Mouse (Mus musculus): ENCODE data around the gene Gm20388. TPM values are rescaled to one million over a fixed set of nuclear protein-coding genes. Genes with fewer than 3 reads are reported as not detected.

The Gm20388 gene
- polyA plus RNA-seq, 1 experiment from 2014 or later: 5.3 TPM

DNA sequence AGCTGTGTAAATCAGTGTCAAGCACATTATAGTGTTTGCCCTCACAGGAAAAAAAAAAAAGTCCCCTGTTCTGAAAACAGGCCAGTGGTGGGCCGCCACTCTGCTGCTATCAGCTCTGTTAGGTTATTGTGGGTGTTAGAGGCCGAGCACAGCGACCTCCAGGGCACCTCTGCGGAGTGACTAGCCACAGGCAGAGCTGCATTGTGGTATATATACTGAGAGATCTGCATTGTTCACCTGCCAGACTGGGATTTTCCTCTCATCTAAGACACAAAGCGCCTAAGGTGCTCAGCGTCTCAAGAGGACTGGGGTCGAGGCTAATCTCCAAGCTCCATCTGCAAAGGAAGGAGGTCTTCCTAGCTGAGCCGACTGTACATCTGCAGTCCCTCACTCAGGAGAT lies 252.7 kb downstream of the Gm20388 start:
- Histone ChIP-seq H3K4me3 (ENCODE audit: low read depth, low read length) (no peak overlapping the region), H3K4me2 (no peak overlapping the region), H3K9ac (ENCODE audit: low read depth, low read length) (no peak overlapping the region), H3K27ac (ENCODE audit: low read depth, low read length) (no peak overlapping the region), H3K36me3 (ENCODE audit: control insufficient read depth, insufficient read depth, low read length) (no peaks in the 10 kb centered on the region), H3K9me3 (ENCODE audit: control insufficient read depth, low read length) (no peaks in the 10 kb centered on the region), H3K27me3 (replicated peaks; ENCODE audit: control insufficient read depth, insufficient read depth, low read length) (peaks cover 12% of the 10 kb centered on the region; the same call in 1 of the 2 replicates), H3K4me1 (replicated peaks; ENCODE audit: control insufficient read depth, insufficient read depth, low read length) (no peaks in the 10 kb centered on the region)
- ATAC-seq (replicated peaks; ENCODE audit: low FRiP score): no peak
- 67% methylated on average over 8 of the region's 8 CpGs for WGBS
- DNase-seq (ENCODE audit: low spot score): no peak

DNA sequence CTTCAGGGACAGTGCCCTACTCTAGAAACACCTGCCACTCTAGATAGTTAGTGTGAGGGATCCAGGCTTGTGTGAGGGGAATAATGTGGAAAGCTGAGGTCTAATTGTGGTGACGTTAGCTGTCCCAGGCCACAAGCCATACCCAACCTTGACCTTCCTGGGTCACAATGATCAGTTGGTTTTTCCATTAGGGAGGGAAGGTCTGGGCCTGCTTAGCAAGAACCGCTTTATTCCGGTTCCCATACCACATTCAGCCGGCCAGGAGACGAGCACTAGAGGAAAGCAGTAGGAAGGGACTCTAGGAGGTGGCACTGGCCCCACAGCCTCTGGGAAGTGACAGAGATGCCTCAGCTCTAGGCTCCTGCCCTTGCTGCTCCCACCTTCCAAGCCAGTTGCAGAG lies 253.4 kb downstream of the Gm20388 start:
- Histone ChIP-seq H3K4me3 (ENCODE audit: low read depth, low read length) (no peak overlapping the region), H3K9ac (ENCODE audit: low read depth, low read length) (no peak overlapping the region), H3K4me1 (replicated peaks; ENCODE audit: control insufficient read depth, insufficient read depth, low read length) (no peaks in the 10 kb centered on the region), H3K9me3 (ENCODE audit: control insufficient read depth, low read length) (no peaks in the 10 kb centered on the region), H3K36me3 (ENCODE audit: control insufficient read depth, insufficient read depth, low read length) (no peaks in the 10 kb centered on the region), H3K27me3 (replicated peaks; ENCODE audit: control insufficient read depth, insufficient read depth, low read length) (peaks cover 14% of the 10 kb centered on the region; the same call in 1 of the 2 replicates), H3K4me2 (no peak overlapping the region), H3K27ac (ENCODE audit: low read depth, low read length) (no peak overlapping the region)
- DNase-seq (ENCODE audit: low spot score) (no peak), ATAC-seq (replicated peaks; ENCODE audit: low FRiP score) (no peak)
- 78% methylated on average over 5 of the region's 5 CpGs for WGBS

DNA sequence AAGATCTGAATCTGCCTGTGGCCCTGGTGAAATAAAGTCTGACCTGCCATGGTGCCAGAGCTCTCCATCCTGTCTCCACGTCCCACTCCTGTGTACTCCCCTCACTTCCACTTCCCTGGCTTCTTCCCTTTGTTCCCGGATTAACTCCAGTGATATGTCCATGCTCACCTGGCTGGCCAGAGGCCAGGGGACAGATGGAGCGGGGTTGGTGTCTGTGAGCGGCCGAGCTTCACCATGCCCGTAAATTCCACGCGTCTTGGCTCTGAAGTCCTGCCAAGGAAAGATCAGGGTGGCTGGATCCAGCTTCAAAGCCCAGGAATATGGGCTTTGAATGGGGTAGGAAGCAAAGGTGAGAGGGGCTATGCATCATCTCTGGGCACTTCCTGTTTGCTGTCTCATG lies 256.5 kb downstream of the Gm20388 start:
- Histone ChIP-seq H3K4me2 (no peak overlapping the region), H3K4me3 (ENCODE audit: low read depth, low read length) (no peak overlapping the region), H3K27ac (ENCODE audit: low read depth, low read length) (no peak overlapping the region), H3K9ac (ENCODE audit: low read depth, low read length) (no peak overlapping the region), H3K27me3 (replicated peaks; ENCODE audit: control insufficient read depth, insufficient read depth, low read length) (peaks cover 18% of the 10 kb centered on the region; the same call in 1 of the 2 replicates), H3K9me3 (ENCODE audit: control insufficient read depth, low read length) (no peaks in the 10 kb centered on the region), H3K36me3 (ENCODE audit: control insufficient read depth, insufficient read depth, low read length) (no peaks in the 10 kb centered on the region), H3K4me1 (replicated peaks; ENCODE audit: control insufficient read depth, insufficient read depth, low read length) (no peaks in the 10 kb centered on the region)
- DNase-seq (ENCODE audit: low spot score) (no peak), ATAC-seq (replicated peaks; ENCODE audit: low FRiP score) (no peak)
- WGBS: 82% methylated on average over 8 of the region's 8 CpGs

GRCm38 (mm10) chr8:120167821-120168220 lies 257.2 kb downstream of the Gm20388 start:
- DNase-seq (ENCODE audit: low spot score): no peak
- no peak for ATAC-seq (replicated peaks; ENCODE audit: low FRiP score)
- Histone ChIP-seq H3K9me3 (ENCODE audit: control insufficient read depth, low read length) (no peaks in the 10 kb centered on the region), H3K27ac (ENCODE audit: low read depth, low read length) (no peak overlapping the region), H3K4me2 (no peak overlapping the region), H3K9ac (ENCODE audit: low read depth, low read length) (no peak overlapping the region), H3K4me3 (ENCODE audit: low read depth, low read length) (no peak overlapping the region), H3K27me3 (replicated peaks; ENCODE audit: control insufficient read depth, insufficient read depth, low read length) (peaks cover 15% of the 10 kb centered on the region; the same call in 1 of the 2 replicates), H3K36me3 (ENCODE audit: control insufficient read depth, insufficient read depth, low read length) (no peaks in the 10 kb centered on the region), H3K4me1 (replicated peaks; ENCODE audit: control insufficient read depth, insufficient read depth, low read length) (no peaks in the 10 kb centered on the region)
- WGBS: 52% methylated on average over 5 of the region's 5 CpGs

- 48% methylated on average over 8 of the region's 8 CpGs for WGBS
- peaks cover 15% of the 10 kb centered on the region; the same call in 1 of the 2 replicates for H3K27me3 ChIP-seq (replicated peaks; ENCODE audit: control insufficient read depth, insufficient read depth, low read length)
- no peak overlapping the region for H3K27ac ChIP-seq (ENCODE audit: low read depth, low read length)
Observed at GRCm38 (mm10) chr8:120169119-120169518, 258.5 kb downstream of the Gm20388 start.

GRCm38 (mm10) chr8:120173195-120173594 lies 262.6 kb downstream of the Gm20388 start:
- Histone ChIP-seq H3K36me3 (ENCODE audit: control insufficient read depth, insufficient read depth, low read length) (no peaks in the 10 kb centered on the region), H3K9ac (ENCODE audit: low read depth, low read length) (no peak overlapping the region), H3K27ac (ENCODE audit: low read depth, low read length) (no peak overlapping the region), H3K27me3 (replicated peaks; ENCODE audit: control insufficient read depth, insufficient read depth, low read length) (peaks cover 41% of the 10 kb centered on the region), H3K4me3 (ENCODE audit: low read depth, low read length) (no peak overlapping the region), H3K9me3 (ENCODE audit: control insufficient read depth, low read length) (no peaks in the 10 kb centered on the region), H3K4me1 (replicated peaks; ENCODE audit: control insufficient read depth, insufficient read depth, low read length) (peaks cover 13% of the 10 kb centered on the region), H3K4me2 (no peak overlapping the region)
- no peak for ATAC-seq (replicated peaks; ENCODE audit: low FRiP score)
- DNase-seq (ENCODE audit: low spot score): no peak
- 48% methylated on average over 1 of the region's 1 CpGs for WGBS

More at GRCm38 (mm10) chr8:120169119-120169518, 258.5 kb downstream of the Gm20388 start:
- H3K4me1 ChIP-seq (replicated peaks; ENCODE audit: control insufficient read depth, insufficient read depth, low read length): no peaks in the 10 kb centered on the region
- no peak overlapping the region for H3K4me2 ChIP-seq
- DNase-seq (ENCODE audit: low spot score) (no peak), ATAC-seq (replicated peaks; ENCODE audit: low FRiP score) (no peak)
- no peaks in the 10 kb centered on the region for H3K9me3 ChIP-seq (ENCODE audit: control insufficient read depth, low read length)
- no peaks in the 10 kb centered on the region for H3K36me3 ChIP-seq (ENCODE audit: control insufficient read depth, insufficient read depth, low read length)
- H3K9ac ChIP-seq (ENCODE audit: low read depth, low read length): no peak overlapping the region
- no peak overlapping the region for H3K4me3 ChIP-seq (ENCODE audit: low read depth, low read length)

DNA sequence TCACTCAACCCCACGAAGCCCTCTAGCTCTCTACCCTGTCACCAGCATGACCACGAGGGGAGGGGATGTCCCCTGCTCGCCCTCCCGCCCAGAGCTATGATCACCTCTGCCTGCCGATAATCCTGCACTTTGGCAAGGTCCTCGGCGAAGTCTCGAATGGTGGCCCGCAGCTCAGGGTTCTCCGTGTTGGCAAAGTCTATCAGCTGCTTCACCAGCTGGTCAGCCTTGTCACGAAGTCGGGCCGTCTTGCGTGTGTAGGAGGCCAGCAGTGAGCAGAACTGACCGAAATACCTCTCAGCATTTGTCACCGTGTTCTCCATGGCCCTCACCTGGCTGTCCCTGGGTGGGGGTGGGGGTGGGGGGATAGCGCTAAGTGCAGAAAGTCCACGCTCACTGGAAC lies 264.0 kb downstream of the Gm20388 start:
- 50% methylated on average over 18 of the region's 18 CpGs for WGBS
- Histone ChIP-seq H3K27me3 (replicated peaks; ENCODE audit: control insufficient read depth, insufficient read depth, low read length) (peaks cover 37% of the 10 kb centered on the region), H3K4me1 (replicated peaks; ENCODE audit: control insufficient read depth, insufficient read depth, low read length) (peaks cover 16% of the 10 kb centered on the region)

DNA sequence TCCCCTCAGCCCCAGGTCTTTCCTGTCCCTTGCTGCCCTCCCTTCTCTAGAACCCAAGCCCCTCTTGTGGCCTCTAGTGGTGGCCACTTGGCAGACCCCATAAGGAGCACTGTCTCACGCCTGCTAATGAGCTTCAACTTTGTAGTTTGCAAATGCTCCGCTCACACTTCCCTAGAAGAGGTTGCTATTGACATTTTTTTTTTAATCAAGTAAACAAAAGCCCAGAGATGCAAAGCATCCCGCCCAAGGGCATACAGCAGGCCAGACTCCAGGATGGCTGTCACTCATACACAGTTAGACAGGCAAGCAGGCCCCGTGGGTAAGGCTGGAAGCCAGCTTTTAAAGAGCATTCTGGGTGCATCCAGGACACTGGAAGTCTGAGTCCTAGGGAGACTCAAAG lies 266.0 kb downstream of the Gm20388 start:
- WGBS: 25% methylated on average over 4 of the region's 4 CpGs
- no peak for DNase-seq (ENCODE audit: low spot score)
- no peak overlapping the region for H3K4me3 ChIP-seq (ENCODE audit: low read depth, low read length)
- no peak for ATAC-seq (replicated peaks; ENCODE audit: low FRiP score)
- no peak overlapping the region for H3K9ac ChIP-seq (ENCODE audit: low read depth, low read length)
- H3K4me2 ChIP-seq: no peak overlapping the region
- no peaks in the 10 kb centered on the region for H3K9me3 ChIP-seq (ENCODE audit: control insufficient read depth, low read length)
- peak overlapping the region; percentile 32; the same call in 1 of the 2 replicates for H3K27ac ChIP-seq (ENCODE audit: low read depth, low read length)
- peaks cover 16% of the 10 kb centered on the region for H3K4me1 ChIP-seq (replicated peaks; ENCODE audit: control insufficient read depth, insufficient read depth, low read length)
- H3K27me3 ChIP-seq (replicated peaks; ENCODE audit: control insufficient read depth, insufficient read depth, low read length): peaks cover 37% of the 10 kb centered on the region
- no peaks in the 10 kb centered on the region for H3K36me3 ChIP-seq (ENCODE audit: control insufficient read depth, insufficient read depth, low read length)

More for the DNA sequence above, 264.0 kb downstream of the Gm20388 start:
- Histone ChIP-seq H3K4me3 (ENCODE audit: low read depth, low read length) (no peak overlapping the region), H3K27ac (ENCODE audit: low read depth, low read length) (no peak overlapping the region), H3K36me3 (ENCODE audit: control insufficient read depth, insufficient read depth, low read length) (no peaks in the 10 kb centered on the region), H3K4me2 (no peak overlapping the region), H3K9me3 (ENCODE audit: control insufficient read depth, low read length) (no peaks in the 10 kb centered on the region), H3K9ac (ENCODE audit: low read depth, low read length) (no peak overlapping the region)
- ATAC-seq (replicated peaks; ENCODE audit: low FRiP score) (no peak), DNase-seq (ENCODE audit: low spot score) (no peak)

DNA sequence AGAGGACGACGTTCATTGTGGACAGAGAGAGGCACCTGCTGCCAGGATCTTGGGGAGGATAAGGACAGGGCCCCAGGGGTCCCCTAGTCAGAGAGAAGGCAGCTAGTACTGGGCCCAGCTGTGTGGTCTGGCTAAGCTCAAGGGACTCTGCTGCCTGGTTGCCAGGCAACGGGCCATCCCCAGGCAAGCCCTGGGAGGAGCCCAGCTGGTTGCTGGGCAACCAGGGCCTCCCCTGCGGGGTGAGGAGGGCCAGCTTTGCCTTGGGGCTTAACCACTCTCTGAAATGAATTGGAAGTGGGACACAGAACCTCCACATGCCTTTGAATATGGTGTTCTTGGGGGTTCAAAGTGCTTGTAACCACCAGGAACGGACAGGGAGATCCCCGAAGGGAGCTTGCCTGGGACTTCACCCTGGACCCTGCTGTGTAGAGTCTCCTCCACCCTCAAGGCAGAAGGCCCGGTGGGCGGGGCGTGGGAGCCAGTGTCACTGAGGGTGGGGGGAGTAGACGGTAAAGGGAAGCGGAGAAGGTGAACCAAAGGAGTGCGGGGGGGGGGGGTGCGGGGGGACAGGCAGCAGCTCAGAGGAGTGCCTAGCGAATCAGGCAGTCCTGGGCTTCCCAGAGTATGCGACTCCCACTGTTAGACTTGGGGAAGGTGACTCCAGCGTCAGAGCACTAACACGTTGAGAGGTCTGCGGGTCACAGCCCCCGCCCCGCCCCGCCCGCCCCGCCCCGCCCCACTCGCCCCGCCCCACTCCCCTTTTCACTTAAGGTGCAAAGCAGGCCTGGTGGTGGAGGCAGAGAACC lies 266.9 kb downstream of the Gm20388 start, which contains the start of gene Fam92b:
TSS of gene Fam92b (minus strand) at position 149 of the 806 bp plus-strand sequence.
- Histone ChIP-seq H3K9me3 (ENCODE audit: control insufficient read depth, low read length) (no peaks in the 10 kb centered on the region), H3K4me1 (replicated peaks; ENCODE audit: control insufficient read depth, insufficient read depth, low read length) (peaks cover 16% of the 10 kb centered on the region), H3K4me3 (ENCODE audit: low read depth, low read length) (no peak within 1 kb of the TSS), H3K4me2 (peak within 1 kb of the TSS; percentile 19), H3K9ac (ENCODE audit: low read depth, low read length) (no peak within 1 kb of the TSS), H3K36me3 (ENCODE audit: control insufficient read depth, insufficient read depth, low read length) (no peaks in the 10 kb centered on the region), H3K27ac (ENCODE audit: low read depth, low read length) (peak within 1 kb of the TSS; percentile 32; the same call in 1 of the 2 replicates), H3K27me3 (replicated peaks; ENCODE audit: control insufficient read depth, insufficient read depth, low read length) (peaks cover 37% of the 10 kb centered on the region)
- WGBS: 3% methylated on average over 23 of the region's 26 CpGs
- ATAC-seq (replicated peaks; ENCODE audit: low FRiP score) (peak; percentile 45; the same call in 1 of the 2 replicates), DNase-seq (ENCODE audit: low spot score) (peak; percentile 62)
